Mouse (Mus musculus): ENCODE results near the gene Reln. TPM values are rescaled to one million over a fixed set of nuclear protein-coding genes. Genes with fewer than 3 reads are reported as not detected.

The Reln gene
- total RNA-seq, 2 experiments from 2014 or later = 2.0 to 2.2 TPM

- no peak for DNase-seq (ENCODE audit: low spot score)
Measured at GRCm38 (mm10) chr5:22007304-22008059, 337.0 kb downstream of the Reln start.

- no peak for DNase-seq (ENCODE audit: low spot score)
Measured at GRCm38 (mm10) chr5:22003858-22004257, 340.6 kb downstream of the Reln start.

GRCm38 (mm10) chr5:21987711-21988110 lies 356.8 kb downstream of the Reln start:
- no peak for DNase-seq (ENCODE audit: low spot score)

GRCm38 (mm10) chr5:21986311-21986710 lies 358.2 kb downstream of the Reln start:
- peak; percentile 26 for DNase-seq (ENCODE audit: low spot score)

GRCm38 (mm10) chr5:21983021-21983667 lies 361.4 kb downstream of the Reln start:
- DNase-seq (ENCODE audit: low spot score) = no peak

- DNase-seq (ENCODE audit: low spot score) = no peak
Measured at GRCm38 (mm10) chr5:21981216-21981615, 363.3 kb downstream of the Reln start.

GRCm38 (mm10) chr5:21980544-21980943 lies 364.0 kb downstream of the Reln start:
- no peak for DNase-seq (ENCODE audit: low spot score)

GRCm38 (mm10) chr5:21973266-21974010 lies 371.1 kb downstream of the Reln start:
- no peak for DNase-seq (ENCODE audit: low spot score)

GRCm38 (mm10) chr5:21961796-21962195 lies 382.7 kb downstream of the Reln start:
- no peak for DNase-seq (ENCODE audit: low spot score)

- no peak for DNase-seq (ENCODE audit: low spot score)
Measured at GRCm38 (mm10) chr5:21960151-21960550, 384.4 kb downstream of the Reln start.

GRCm38 (mm10) chr5:21957586-21957985 lies 386.9 kb downstream of the Reln start:
- DNase-seq (ENCODE audit: low spot score) = no peak

- DNase-seq (ENCODE audit: low spot score) = no peak
Measured at GRCm38 (mm10) chr5:21957061-21957460, 387.4 kb downstream of the Reln start.

- no peak for DNase-seq (ENCODE audit: low spot score)
Measured at GRCm38 (mm10) chr5:21949507-21949897, 395.0 kb downstream of the Reln start.

GRCm38 (mm10) chr5:21948736-21949506 lies 395.6 kb downstream of the Reln start:
- no peak for DNase-seq (ENCODE audit: low spot score)

- no peak for DNase-seq (ENCODE audit: low spot score)
Measured at GRCm38 (mm10) chr5:21947610-21948381, 396.7 kb downstream of the Reln start.

- DNase-seq (ENCODE audit: low spot score) = no peak
Measured at GRCm38 (mm10) chr5:21944579-21944978, 399.9 kb downstream of the Reln start.

- DNase-seq (ENCODE audit: low spot score) = no peak
Measured at GRCm38 (mm10) chr5:21939405-21939804, 405.1 kb downstream of the Reln start.

- no peak for DNase-seq (ENCODE audit: low spot score)
Measured at GRCm38 (mm10) chr5:21938138-21938537, 406.4 kb downstream of the Reln start.

GRCm38 (mm10) chr5:21936627-21937026 lies 407.9 kb downstream of the Reln start:
- no peak for DNase-seq (ENCODE audit: low spot score)

GRCm38 (mm10) chr5:21936096-21936495 lies 408.4 kb downstream of the Reln start:
- no peak for DNase-seq (ENCODE audit: low spot score)
